Mouse (Mus musculus) stomach, postnatal 0 days (tissue): Measurements from ENCODE around the gene Mex3d.

ENCODE experiments used
- CTCF ChIP-seq: IDR thresholded peaks from 2 replicates; pipeline ENCODE4 v1.5.1; 2016; ENCODE audit warnings: antibody characterized with exemption, low read depth, mild to moderate bottlenecking, moderate library complexity
- EP300 ChIP-seq: optimal IDR thresholded peaks from 2 replicates; pipeline ENCODE3; 2016; ENCODE audit warnings: antibody characterized with exemption

GRCm38 (mm10) chr10:80434233-80434592 lies 46.8 kb upstream of the Mex3d start:
- TF ChIP-seq CTCF = peak; percentile 33
- no peak for TF ChIP-seq EP300
